In genomic region chr16:39048889-39049288, GRCm38 (mm10) we compare ENCODE assay signal across 8 mouse cellular contexts.
DNase-seq lines count a peak whose midpoint lies in the region; ATAC-seq and TF ChIP-seq lines count a peak whose summit lies in the region.

No protein-coding gene starts in this region.

- peak; percentile 83 for ATAC-seq in forebrain, postnatal 0 days
- peak; percentile 69; the same call in 1 of the 2 replicates for ATAC-seq in kidney, embryonic 14.5 days (ENCODE audit: low FRiP score, low TSS enrichment)
- 0 out of 2 replicates have a peak, but pooled peaks have one; percentile 56 for ATAC-seq in limb, embryonic 12.5 days (ENCODE audit: insufficient number of reproducible peaks, insufficient read depth, low FRiP score, low TSS enrichment, low read depth)

- peaks cover 6% of the 10 kb centered on the region for H3K4me1 ChIP-seq in testis, adult 2 months (ENCODE audit: control insufficient read depth, insufficient read depth, low read length)
- H3K4me1 ChIP-seq in cerebellum, adult 2 months (ENCODE audit: control insufficient read depth, insufficient read depth, low read length): no peaks in the 10 kb centered on the region
- H3K4me1 ChIP-seq in forebrain, postnatal 0 days (ENCODE audit: insufficient read depth): no peaks in the 10 kb centered on the region
- no peaks in the 10 kb centered on the region for H3K4me1 ChIP-seq in kidney, embryonic 14.5 days (ENCODE audit: control insufficient read depth, insufficient read depth, low read length)
- H3K4me1 ChIP-seq in limb, embryonic 12.5 days (replicated peaks): 0 out of 2 replicates have a peak, but pooled peaks cover 3% of the 10 kb centered on the region
- no peaks in the 10 kb centered on the region for H3K4me1 ChIP-seq in olfactory bulb, adult 2 months (ENCODE audit: control insufficient read depth, insufficient read depth, low read length)

- H3K4me3 ChIP-seq in testis, adult 2 months (ENCODE audit: control insufficient read depth, low read depth, low read length): no peak overlapping the region
- no peak overlapping the region for H3K4me3 ChIP-seq in cerebellum, adult 2 months (replicated peaks; ENCODE audit: insufficient read depth, low read depth, low read length)
- H3K4me3 ChIP-seq in forebrain, postnatal 0 days (ENCODE audit: low read depth, low read length): no peak overlapping the region
- no peak overlapping the region for H3K4me3 ChIP-seq in kidney, embryonic 14.5 days (ENCODE audit: low read length)
- H3K4me3 ChIP-seq in limb, embryonic 12.5 days (replicated peaks): no peak overlapping the region
- no peak overlapping the region for H3K4me3 ChIP-seq in olfactory bulb, adult 2 months (ENCODE audit: insufficient read depth, low read depth, low read length)

- peak; percentile 75; the same call in 1 of the 2 replicates for TF ChIP-seq CTCF in testis, adult 2 months (IDR thresholded peaks at IDR 0.05; ENCODE audit: control insufficient read depth, insufficient read depth, insufficient replicate concordance, low read depth, low read length)
- peak; percentile 81 for TF ChIP-seq CTCF in cerebellum, adult 2 months (IDR thresholded peaks at IDR 0.05; ENCODE audit: borderline replicate concordance, insufficient read depth, low read depth, low read length)
- peak; percentile 89 for TF ChIP-seq CTCF in forebrain, postnatal 0 days (IDR thresholded peaks at IDR 0.05; ENCODE audit: low read depth)
- peak; percentile 58 for TF ChIP-seq CTCF in olfactory bulb, adult 2 months (IDR thresholded peaks at IDR 0.05; ENCODE audit: insufficient read depth, low read depth, low read length)

- no peak overlapping the region for H3K27ac ChIP-seq in testis, adult 2 months (ENCODE audit: control insufficient read depth, insufficient read depth, low read depth, low read length)
- no peak overlapping the region for H3K27ac ChIP-seq in cerebellum, adult 2 months (ENCODE audit: insufficient read depth, low read length)
- no peak overlapping the region for H3K27ac ChIP-seq in forebrain, postnatal 0 days (ENCODE audit: low read depth, low read length)
- H3K27ac ChIP-seq in kidney, embryonic 14.5 days (ENCODE audit: low read depth, low read length): no peak overlapping the region
- H3K27ac ChIP-seq in limb, embryonic 12.5 days: no peak overlapping the region
- no peak overlapping the region for H3K27ac ChIP-seq in olfactory bulb, adult 2 months (ENCODE audit: insufficient read depth, low read depth, low read length)

- no peaks in the 10 kb centered on the region for H3K36me3 ChIP-seq in testis, adult 2 months (ENCODE audit: control insufficient read depth, insufficient read depth, low read length)
- H3K36me3 ChIP-seq in forebrain, postnatal 0 days (ENCODE audit: insufficient read depth): no peaks in the 10 kb centered on the region
- H3K36me3 ChIP-seq in kidney, embryonic 14.5 days (ENCODE audit: control insufficient read depth, insufficient read depth, low read length): no peaks in the 10 kb centered on the region
- H3K36me3 ChIP-seq in limb, embryonic 12.5 days: no peaks in the 10 kb centered on the region

- DNase-seq in testis, postnatal 14 days (ENCODE audit: low spot score): no peak
- peak; percentile 27 to 37 for DNase-seq in cerebellum, adult 2 months
- DNase-seq in forebrain, postnatal 0 days: peak; percentile 78
- DNase-seq in B cell, adult 2 months: no peak

- no peaks in the 10 kb centered on the region for H3K27me3 ChIP-seq in testis, adult 2 months (ENCODE audit: control insufficient read depth, insufficient read depth, low read length)
- H3K27me3 ChIP-seq in cerebellum, adult 2 months (ENCODE audit: control insufficient read depth, insufficient read depth, low read length): no peaks in the 10 kb centered on the region
- no peaks in the 10 kb centered on the region for H3K27me3 ChIP-seq in forebrain, postnatal 0 days (ENCODE audit: insufficient read depth, low read length)
- no peaks in the 10 kb centered on the region for H3K27me3 ChIP-seq in kidney, embryonic 14.5 days (ENCODE audit: control insufficient read depth, insufficient read depth, low read length)
- peaks cover 11% of the 10 kb centered on the region; the same call in 1 of the 2 replicates for H3K27me3 ChIP-seq in limb, embryonic 12.5 days

- H3K9me3 ChIP-seq in forebrain, postnatal 0 days (ENCODE audit: low read length): no peaks in the 10 kb centered on the region
- no peaks in the 10 kb centered on the region for H3K9me3 ChIP-seq in kidney, embryonic 14.5 days (ENCODE audit: control insufficient read depth, low read length)
- H3K9me3 ChIP-seq in limb, embryonic 12.5 days: no peaks in the 10 kb centered on the region

- H3K9ac ChIP-seq in forebrain, postnatal 0 days: no peak overlapping the region
- no peak overlapping the region for H3K9ac ChIP-seq in kidney, embryonic 14.5 days (ENCODE audit: low read depth, low read length)
- H3K9ac ChIP-seq in limb, embryonic 12.5 days (replicated peaks): no peak overlapping the region

- no peak overlapping the region for H3K4me2 ChIP-seq in forebrain, postnatal 0 days (ENCODE audit: low read depth)
- H3K4me2 ChIP-seq in kidney, embryonic 14.5 days (replicated peaks; ENCODE audit: low read depth, low read length): no peak overlapping the region
- H3K4me2 ChIP-seq in limb, embryonic 12.5 days: no peak overlapping the region

- 9% methylated on average over 4 of the region's 4 CpGs for WGBS in cerebellum, adult 2 months
- WGBS in forebrain, postnatal 0 days: 2% methylated on average over 4 of the region's 4 CpGs
- WGBS in kidney, embryonic 14.5 days: 9% methylated on average over 4 of the region's 4 CpGs
- 9% methylated on average over 4 of the region's 4 CpGs for WGBS in limb, embryonic 12.5 days
- under 1% methylated on average over 4 of the region's 4 CpGs for WGBS in olfactory bulb, adult 2 months

- TF ChIP-seq POLR2A in testis, adult 2 months (IDR thresholded peaks at IDR 0.05; ENCODE audit: control insufficient read depth, low read depth, low read length): no peak
- no peak for TF ChIP-seq POLR2A in cerebellum, adult 2 months (IDR thresholded peaks at IDR 0.05; ENCODE audit: borderline replicate concordance, insufficient read depth, low read length)
- TF ChIP-seq POLR2A in olfactory bulb, adult 2 months (IDR thresholded peaks at IDR 0.05; ENCODE audit: insufficient read depth, low read depth, low read length): no peak

Comparison
In these comparisons a context has a peak if more than half of its experiments do, and no peak if none do; other contexts are left out.
1. DNase-seq: peak in cerebellum, adult 2 months (2 of 2) and forebrain, postnatal 0 days (single experiment); none in testis, postnatal 14 days (single experiment) and B cell, adult 2 months (0 of 2).
2. Peak in every context shown above with its lines, with median percentiles within 50 percentile points of each other: CTCF ChIP-seq and ATAC-seq.